Mouse (Mus musculus) liver, adult 2 months (tissue): Measurements from ENCODE around the gene Rabl2. TPM values are rescaled to one million over a fixed set of nuclear protein-coding genes. Genes with fewer than 3 reads are reported as not detected.

Source experiments
- DNase-seq: peaks from one replicate; pipeline ENCODE4 v3.0.0-alpha.2; 2011; ENCODE audit warnings: low read depth, low spot score; ENCODE audit errors: extremely low read depth
- H3K27ac ChIP-seq: fragments of 200-500 bp; replicated peaks from 2 replicates; pipeline ENCODE4 v1.5.1; 2012; ENCODE audit warnings: low read depth, mild to moderate bottlenecking, control low read depth, inconsistent platforms, low read length; ENCODE audit not compliant: insufficient read depth
- H3K27me3 ChIP-seq: fragments of 200-500 bp; 2 replicates; pipeline ENCODE4 v1.6.1; 2012; ENCODE audit warnings: mild to moderate bottlenecking, moderate library complexity, low read length, inconsistent platforms; ENCODE audit not compliant: control insufficient read depth, insufficient read depth
- H3K36me3 ChIP-seq: fragments of 200-500 bp; 2 replicates; pipeline ENCODE4 v1.6.1; 2012; ENCODE audit warnings: low read length, inconsistent platforms; ENCODE audit not compliant: control insufficient read depth, insufficient read depth
- H3K4me1 ChIP-seq: fragments of 200-500 bp; 2 replicates; pipeline ENCODE4 v1.6.1; 2011; ENCODE audit warnings: low read length; ENCODE audit not compliant: control insufficient read depth, insufficient read depth
- H3K4me3 ChIP-seq: fragments of 200-500 bp; 2 replicates; pipeline ENCODE4 v1.5.1; 2011; ENCODE audit warnings: low read depth, mild to moderate bottlenecking, control low read depth, low read length, moderate library complexity; ENCODE audit not compliant: insufficient read depth
- H3K79me2 ChIP-seq: fragments of 200-500 bp; 2 replicates; pipeline ENCODE4 v1.6.1; 2012; ENCODE audit warnings: inconsistent platforms, mild to moderate bottlenecking, low read length, moderate library complexity; ENCODE audit not compliant: control insufficient read depth, insufficient read depth
- H3K9ac ChIP-seq: fragments of 200-500 bp; 2 replicates; pipeline ENCODE4 v1.6.1; 2012; ENCODE audit warnings: low read depth, mild to moderate bottlenecking, control low read depth, inconsistent platforms, low read length
- CTCF ChIP-seq: fragments of 200-500 bp; IDR thresholded peaks from 2 replicates; pipeline ENCODE4 v1.5.1; 2011; ENCODE audit warnings: low read depth, low read length, control low read depth
- POLR2A ChIP-seq: fragments of 200-500 bp; IDR thresholded peaks from 2 replicates; pipeline ENCODE4 v1.6.1; 2011; ENCODE audit warnings: low read length, control low read depth; ENCODE audit not compliant: insufficient read depth; ENCODE audit errors: extremely low read depth
- WGBS: fragments of 180-500 bp; shearing (Covaris S2); methylation state at CpG from one replicate; pipeline ENCODE4 v1.1.7; 2018; 5-methylcytosine and 5-hydroxymethylcytosine counted together
- polyA plus RNA-seq: library from polyadenylated mRNA; depleted of rRNA; stranded (reverse); fragments of >200 nt; gene quantifications from 2 replicates; pipeline ENCODE4 v1.2.3, GENCODE M21; 2012; rRNA removed
- total RNA-seq: library from RNA; depleted of rRNA; stranded (reverse); fragments of >200 nt; gene quantifications from 2 replicates; pipeline ENCODE4 v1.2.3, GENCODE M21; 2014; rRNA removed

Gene Rabl2
- total and polyA plus RNA-seq, 2 experiments, result 1.4 to 3.6 TPM

GRCm38 (mm10) chr15:89532924-89533842, 58.5 kb downstream of the Rabl2 start:
- no peak overlapping the region for H3K27ac ChIP-seq
- TF ChIP-seq CTCF, result no peak
- TF ChIP-seq POLR2A, result no peak
- no peaks in the 10 kb centered on the region for H3K4me1 ChIP-seq
- H3K27me3 ChIP-seq, result no peaks in the 10 kb centered on the region
- DNase-seq, result no peak
- no peaks in the 10 kb centered on the region for H3K79me2 ChIP-seq
- H3K36me3 ChIP-seq, result no peaks in the 10 kb centered on the region
- H3K9ac ChIP-seq, result no peak overlapping the region
- 80% methylated on average over 23 of the region's 23 CpGs for WGBS
- H3K4me3 ChIP-seq, result no peak overlapping the region

Other genes starting within 250 kb of the Rabl2 start
- gene Lmf2, start 236.3 kb downstream of the Rabl2 start, total RNA-seq, result 4.3 and 8.0 TPM in 2 replicates
- gene Lmf2, start 236.3 kb downstream of the Rabl2 start, polyA plus RNA-seq, result 20.8 and 21.3 TPM in 2 replicates
- 26.9 and 31.7 TPM in 2 replicates for gene Ncaph2, start 236.2 kb downstream of the Rabl2 start, total RNA-seq
- gene Ncaph2, start 236.2 kb downstream of the Rabl2 start, polyA plus RNA-seq, result 52.1 and 63.9 TPM in 2 replicates
- gene Sco2, start 218.1 kb downstream of the Rabl2 start, total RNA-seq, result 105 and 131 TPM in 2 replicates
- 353 and 400 TPM in 2 replicates for gene Sco2, start 218.1 kb downstream of the Rabl2 start, polyA plus RNA-seq
- gene Tymp, start 214.9 kb downstream of the Rabl2 start, total RNA-seq, result 48.7 and 62.5 TPM in 2 replicates
- 126 and 160 TPM in 2 replicates for gene Tymp, start 214.9 kb downstream of the Rabl2 start, polyA plus RNA-seq
- gene Odf3b, start 212.6 kb downstream of the Rabl2 start, total RNA-seq, result 2.0 and 3.8 TPM in 2 replicates
- 29.8 and 41.7 TPM in 2 replicates for gene Odf3b, start 212.6 kb downstream of the Rabl2 start, polyA plus RNA-seq
- gene Klhdc7b, start 207.0 kb downstream of the Rabl2 start, total RNA-seq, result 0.07 and 0.28 TPM in 2 replicates
- gene Klhdc7b, start 207.0 kb downstream of the Rabl2 start, polyA plus RNA-seq, result 0.30 and 0.34 TPM in 2 replicates
- not detected in 2 replicates for gene Syce3, start 181.4 kb downstream of the Rabl2 start, total RNA-seq
- not detected in 2 replicates for gene Syce3, start 181.4 kb downstream of the Rabl2 start, polyA plus RNA-seq
- 1.5 and 1.9 TPM in 2 replicates for gene Cpt1b, start 166.1 kb downstream of the Rabl2 start, total RNA-seq
- 0.82 and 1.3 TPM in 2 replicates for gene Cpt1b, start 166.1 kb downstream of the Rabl2 start, polyA plus RNA-seq
- 1.1 and 1.6 TPM in 2 replicates for gene C730034F03Rik, start 162.3 kb downstream of the Rabl2 start, total RNA-seq
- 0.50 and 0.83 TPM in 2 replicates for gene C730034F03Rik, start 162.3 kb downstream of the Rabl2 start, polyA plus RNA-seq
- not detected in 2 replicates for gene Gm44502, start 162.2 kb downstream of the Rabl2 start, total RNA-seq
- 0.30 and 1.5 TPM in 2 replicates for gene Gm44502, start 162.2 kb downstream of the Rabl2 start, polyA plus RNA-seq
- 25.4 and 25.9 TPM in 2 replicates for gene Chkb, start 162.0 kb downstream of the Rabl2 start, total RNA-seq
- 42.0 and 47.2 TPM in 2 replicates for gene Chkb, start 162.0 kb downstream of the Rabl2 start, polyA plus RNA-seq
- gene Mapk8ip2, start 138.0 kb downstream of the Rabl2 start, total RNA-seq, result not detected in 2 replicates
- gene Mapk8ip2, start 138.0 kb downstream of the Rabl2 start, polyA plus RNA-seq, result 0.01 TPM in 1 of 2 replicates, not detected in the other
- gene Arsa, start 114.5 kb downstream of the Rabl2 start, total RNA-seq, result 4.2 and 6.7 TPM in 2 replicates
- 18.2 and 29.1 TPM in 2 replicates for gene Arsa, start 114.5 kb downstream of the Rabl2 start, polyA plus RNA-seq
- gene Shank3, start 92.3 kb downstream of the Rabl2 start, total RNA-seq, result 1.5 and 3.2 TPM in 2 replicates
- 2.7 and 3.9 TPM in 2 replicates for gene Shank3, start 92.3 kb downstream of the Rabl2 start, polyA plus RNA-seq
- not detected in 2 replicates for gene Acr, start 23.6 kb downstream of the Rabl2 start, total RNA-seq
- gene Acr, start 23.6 kb downstream of the Rabl2 start, polyA plus RNA-seq, result 0.10 and 0.16 TPM in 2 replicates
- gene Syt10, start 249.9 kb upstream of the Rabl2 start, total RNA-seq, result 0.07 TPM in 1 of 2 replicates, not detected in the other
- not detected in 2 replicates for gene Syt10, start 249.9 kb upstream of the Rabl2 start, polyA plus RNA-seq